In the genomic region with DNA sequence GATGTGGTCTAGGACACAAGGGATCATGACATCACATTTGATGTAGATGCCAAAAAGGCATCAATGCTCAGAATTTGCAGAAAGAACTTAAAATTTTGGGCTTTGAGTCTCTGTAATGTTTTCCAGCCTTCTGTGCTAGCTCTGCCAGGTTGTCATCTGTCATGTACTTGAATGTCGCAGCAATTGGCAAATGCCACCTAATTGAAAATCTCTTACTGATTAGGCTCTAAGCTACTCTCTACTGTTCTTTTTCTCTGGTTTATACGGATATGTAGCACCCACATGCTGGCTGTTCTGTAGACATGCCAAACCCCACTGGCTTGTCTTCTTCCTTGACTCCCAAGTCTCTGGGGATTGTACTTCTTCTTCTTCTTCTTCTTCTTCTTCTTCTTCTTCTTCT, we compare ENCODE assay signal across 24 mouse cellular contexts.
DNase-seq lines count a peak whose midpoint lies in the region; ATAC-seq and TF ChIP-seq lines count a peak whose summit lies in the region.
"Had no signal": no experiment of that assay in that cellular context is flagged by ENCODE, and none has a peak within 500 bp of the region (broad histone marks: within the 10 kb centered on the region; RNA-seq: fewer than 3 reads in every experiment).

No protein-coding gene starts in this region.

- H3K36me3 ChIP-seq in embryonic facial prominence, embryonic 14.5 days (ENCODE audit: control insufficient read depth, insufficient read depth, low read length) = no peaks in the 10 kb centered on the region
- no peaks in the 10 kb centered on the region for H3K36me3 ChIP-seq in embryonic facial prominence, embryonic 10.5 days (replicated peaks)
- no peaks in the 10 kb centered on the region for H3K36me3 ChIP-seq in midbrain, embryonic 11.5 days (ENCODE audit: control insufficient read depth, insufficient read depth, low read length)
- H3K36me3 ChIP-seq in midbrain, postnatal 0 days (ENCODE audit: insufficient read depth, low read length) = no peaks in the 10 kb centered on the region
- H3K36me3 ChIP-seq: embryonic facial prominence, embryonic 12.5 days; hindbrain, embryonic 12.5 days; hindbrain, embryonic 15.5 days had no signal

- no peak for TF ChIP-seq CTCF in midbrain, postnatal 0 days (IDR thresholded peaks at IDR 0.05)

- no peak overlapping the region for H3K4me3 ChIP-seq in embryonic facial prominence, embryonic 14.5 days (ENCODE audit: low read depth, low read length)
- no peak overlapping the region for H3K4me3 ChIP-seq in embryonic facial prominence, embryonic 10.5 days
- no peak overlapping the region for H3K4me3 ChIP-seq in midbrain, embryonic 11.5 days (ENCODE audit: low read depth, low read length)
- no peak overlapping the region for H3K4me3 ChIP-seq in midbrain, postnatal 0 days (ENCODE audit: low read depth, low read length)
- H3K4me3 ChIP-seq: embryonic facial prominence, embryonic 12.5 days; erythroblast, embryonic 14.5 days; forebrain, embryonic 13.5 days; gastrocnemius, adult 2 months; hindbrain, embryonic 12.5 days; hindbrain, embryonic 15.5 days had no signal

- no peaks in the 10 kb centered on the region for H3K9me3 ChIP-seq in embryonic facial prominence, embryonic 14.5 days (ENCODE audit: control insufficient read depth, low read length)
- H3K9me3 ChIP-seq in embryonic facial prominence, embryonic 10.5 days = no peaks in the 10 kb centered on the region
- no peaks in the 10 kb centered on the region for H3K9me3 ChIP-seq in midbrain, embryonic 11.5 days (ENCODE audit: control insufficient read depth, low read length)
- no peaks in the 10 kb centered on the region for H3K9me3 ChIP-seq in midbrain, postnatal 0 days (ENCODE audit: low read length)
- H3K9me3 ChIP-seq: embryonic facial prominence, embryonic 12.5 days; forebrain, embryonic 13.5 days; hindbrain, embryonic 12.5 days; hindbrain, embryonic 15.5 days had no signal

- peak; percentile 5 for DNase-seq in embryonic facial prominence, embryonic 14.5 days (ENCODE audit: low spot score)
- no peak for DNase-seq in embryonic facial prominence, embryonic 10.5 days (ENCODE audit: low spot score)
- DNase-seq in midbrain, embryonic 11.5 days (ENCODE audit: low spot score, missing footprints) = peak; percentile 44
- no peak for DNase-seq in midbrain, postnatal 0 days (ENCODE audit: low spot score)
- peak; percentile 62 for DNase-seq in layer of hippocampus, adult 9-11 months
- DNase-seq in telencephalon, adult 2 months (ENCODE audit: low read depth, low spot score) = peak; percentile 12
- DNase-seq in ovary, postnatal 10 days (ENCODE audit: low spot score) = no peak
- DNase-seq: adrenal gland, adult 8-10 months; adrenal gland, postnatal 25 days; cerebellum, adult 18-20 months; cerebellum, adult 9-10 months; cerebellum, postnatal 14 days; gastrocnemius, adult 2 months; gastrocnemius, postnatal 14 days; heart, adult 11 months had no signal

- no peak overlapping the region for H3K9ac ChIP-seq in embryonic facial prominence, embryonic 14.5 days (ENCODE audit: low read depth, low read length)
- no peak overlapping the region for H3K9ac ChIP-seq in midbrain, embryonic 11.5 days (ENCODE audit: low read length)
- no peak overlapping the region for H3K9ac ChIP-seq in midbrain, postnatal 0 days (replicated peaks; ENCODE audit: low read length, poor library complexity, severe bottlenecking)
- H3K9ac ChIP-seq: embryonic facial prominence, embryonic 12.5 days; forebrain, embryonic 13.5 days; hindbrain, embryonic 12.5 days; hindbrain, embryonic 15.5 days had no signal

- ATAC-seq in embryonic facial prominence, embryonic 14.5 days (ENCODE audit: low read depth) = no peak
- ATAC-seq in midbrain, embryonic 11.5 days (ENCODE audit: low FRiP score) = no peak
- no peak for ATAC-seq in midbrain, postnatal 0 days (ENCODE audit: low FRiP score)
- no peak for ATAC-seq in megakaryocyte progenitor cell, adult 5-6 weeks (replicated peaks; ENCODE audit: poor library complexity)
- ATAC-seq: activated CD4-positive, CD25-positive, alpha-beta regulatory T cell, adult 4 months; forebrain, embryonic 13.5 days; forebrain, embryonic 16.5 days had no signal

- 78% methylated on average over 2 of the region's 2 CpGs for WGBS in embryonic facial prominence, embryonic 14.5 days
- WGBS in embryonic facial prominence, embryonic 10.5 days = 82% methylated on average over 2 of the region's 2 CpGs
- 91% methylated on average over 2 of the region's 2 CpGs for WGBS in midbrain, embryonic 11.5 days
- WGBS in midbrain, postnatal 0 days = 76% methylated on average over 2 of the region's 2 CpGs

- no peaks in the 10 kb centered on the region for H3K27me3 ChIP-seq in embryonic facial prominence, embryonic 14.5 days (replicated peaks; ENCODE audit: control insufficient read depth, insufficient read depth, low read length)
- H3K27me3 ChIP-seq in embryonic facial prominence, embryonic 10.5 days (replicated peaks; ENCODE audit: low read depth, poor library complexity, severe bottlenecking) = no peaks in the 10 kb centered on the region
- no peaks in the 10 kb centered on the region for H3K27me3 ChIP-seq in midbrain, embryonic 11.5 days (ENCODE audit: control insufficient read depth, insufficient read depth, low read length)
- H3K27me3 ChIP-seq in midbrain, postnatal 0 days (ENCODE audit: insufficient read depth, low read length) = no peaks in the 10 kb centered on the region
- H3K27me3 ChIP-seq: embryonic facial prominence, embryonic 12.5 days; forebrain, embryonic 13.5 days; hindbrain, embryonic 12.5 days; hindbrain, embryonic 15.5 days had no signal

- no peak overlapping the region for H3K27ac ChIP-seq in embryonic facial prominence, embryonic 14.5 days (replicated peaks; ENCODE audit: low read depth, low read length)
- H3K27ac ChIP-seq in embryonic facial prominence, embryonic 10.5 days (replicated peaks) = no peak overlapping the region
- no peak overlapping the region for H3K27ac ChIP-seq in midbrain, embryonic 11.5 days (ENCODE audit: low read depth, low read length)
- no peak overlapping the region for H3K27ac ChIP-seq in midbrain, postnatal 0 days (ENCODE audit: low read depth, low read length)
- H3K27ac ChIP-seq: embryonic facial prominence, embryonic 12.5 days; forebrain, embryonic 13.5 days; gastrocnemius, adult 2 months; hindbrain, embryonic 12.5 days; hindbrain, embryonic 15.5 days had no signal

- no peak overlapping the region for H3K4me2 ChIP-seq in embryonic facial prominence, embryonic 14.5 days (ENCODE audit: low read depth, low read length)
- no peak overlapping the region for H3K4me2 ChIP-seq in midbrain, embryonic 11.5 days
- no peak overlapping the region for H3K4me2 ChIP-seq in midbrain, postnatal 0 days (ENCODE audit: low read depth, low read length, poor library complexity, severe bottlenecking)
- H3K4me2 ChIP-seq: embryonic facial prominence, embryonic 12.5 days; forebrain, embryonic 13.5 days; heart, embryonic 11.5 days; hindbrain, embryonic 12.5 days; hindbrain, embryonic 15.5 days had no signal

- H3K4me1 ChIP-seq in embryonic facial prominence, embryonic 14.5 days (ENCODE audit: control insufficient read depth, insufficient read depth, low read length) = no peaks in the 10 kb centered on the region
- H3K4me1 ChIP-seq in embryonic facial prominence, embryonic 10.5 days = no peaks in the 10 kb centered on the region
- H3K4me1 ChIP-seq in midbrain, embryonic 11.5 days (ENCODE audit: control insufficient read depth, insufficient read depth, low read length) = no peaks in the 10 kb centered on the region
- H3K4me1 ChIP-seq in midbrain, postnatal 0 days (ENCODE audit: insufficient read depth, low read length) = no peaks in the 10 kb centered on the region
- H3K4me1 ChIP-seq: embryonic facial prominence, embryonic 12.5 days; forebrain, embryonic 13.5 days; hindbrain, embryonic 12.5 days; hindbrain, embryonic 15.5 days had no signal

Comparison
In these comparisons a context has a peak if more than half of its experiments do, and no peak if none do; other contexts are left out.
1. DNase-seq: peak in embryonic facial prominence, embryonic 14.5 days (single experiment), midbrain, embryonic 11.5 days (single experiment), layer of hippocampus, adult 9-11 months (single experiment) and telencephalon, adult 2 months (single experiment); none in embryonic facial prominence, embryonic 10.5 days (single experiment), midbrain, postnatal 0 days (single experiment) and ovary, postnatal 10 days (single experiment).